Mouse (Mus musculus) c-Kit-positive CD71-positive TER-119-positive erythroid progenitor cells, embryonic 14.5 days (primary cell): ENCODE measurements around the gene Ist1.

ENCODE experiments used
- DNase-seq: peaks from one replicate; pipeline ENCODE4 v3.0.0-alpha.2; 2013; ENCODE audit warnings: low spot score

Gene Ist1

DNA sequence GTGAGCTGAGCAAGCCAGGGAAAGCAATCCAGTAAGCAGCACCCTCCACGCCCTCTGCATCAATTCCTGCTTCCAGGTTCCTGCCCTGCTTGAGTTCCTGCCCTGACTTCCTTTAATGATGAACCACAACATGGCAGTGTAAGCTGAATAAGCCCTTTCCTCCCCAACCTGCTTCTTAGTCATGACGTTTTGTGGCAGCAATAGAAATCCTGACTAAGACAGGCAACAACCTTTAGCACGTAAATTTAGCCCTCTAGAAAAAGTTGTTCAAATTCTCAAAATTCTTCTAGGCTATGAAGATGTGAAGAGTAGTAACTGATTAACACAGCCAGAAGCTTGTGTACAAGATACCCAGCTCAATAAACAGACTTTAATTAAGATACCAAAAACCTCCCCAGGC is 11.5 kb downstream of the Ist1 start:
- no peak for DNase-seq

DNA sequence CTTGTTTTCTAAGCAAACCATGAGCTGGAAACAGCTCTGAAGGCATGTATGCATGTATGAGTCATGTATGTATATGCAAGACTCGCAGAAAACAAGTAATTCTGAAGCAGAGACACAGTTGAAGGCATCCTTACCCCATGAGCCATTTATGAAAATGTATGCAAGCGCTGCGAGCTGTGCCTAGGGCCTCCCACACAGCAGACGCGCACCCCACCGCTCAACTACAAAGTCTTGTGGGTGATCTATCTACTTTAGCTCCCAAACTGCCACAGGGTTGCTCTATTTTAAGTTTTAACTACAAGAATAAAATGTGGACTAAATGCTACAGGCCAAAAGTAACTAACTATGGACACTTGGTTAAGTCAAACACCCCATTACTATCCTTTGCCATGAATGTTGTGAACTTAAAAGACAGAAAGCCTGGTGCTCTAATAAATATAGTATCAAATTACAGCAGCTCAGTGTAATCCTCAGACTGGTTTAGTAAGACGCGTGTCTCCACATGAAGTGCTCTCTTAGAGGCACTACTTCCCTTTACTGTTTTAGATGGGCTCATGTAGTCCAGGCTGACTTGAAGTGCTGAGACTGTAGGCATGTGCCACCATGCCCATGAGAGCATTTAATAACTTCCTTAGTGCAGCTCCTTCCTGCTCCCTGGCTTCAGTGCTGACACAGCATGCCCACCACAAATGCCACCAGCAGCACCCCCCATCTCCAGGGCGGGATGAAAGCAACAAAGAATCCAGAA is 17.0 kb downstream of the Ist1 start:
- DNase-seq = no peak

DNA sequence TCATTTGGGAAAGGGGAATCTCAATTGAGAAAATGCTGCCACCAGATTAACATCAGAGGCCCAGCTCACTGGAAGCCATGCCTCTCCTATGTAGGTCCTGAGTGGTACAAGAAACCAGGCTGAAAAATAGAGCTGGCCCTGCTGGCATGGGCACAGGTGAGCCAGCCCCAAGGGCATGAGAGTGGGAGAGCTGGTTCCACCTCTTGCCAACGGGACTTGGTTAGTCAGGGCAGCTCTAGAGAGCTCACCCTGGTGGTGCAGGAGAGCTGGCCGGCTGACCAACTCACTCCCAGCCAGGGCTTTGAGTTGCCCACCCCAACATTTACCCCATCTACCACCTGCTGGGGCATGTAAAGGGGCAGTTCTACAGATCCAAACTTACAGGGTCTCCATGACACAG is 19.5 kb downstream of the Ist1 start:
- no peak for DNase-seq

DNA sequence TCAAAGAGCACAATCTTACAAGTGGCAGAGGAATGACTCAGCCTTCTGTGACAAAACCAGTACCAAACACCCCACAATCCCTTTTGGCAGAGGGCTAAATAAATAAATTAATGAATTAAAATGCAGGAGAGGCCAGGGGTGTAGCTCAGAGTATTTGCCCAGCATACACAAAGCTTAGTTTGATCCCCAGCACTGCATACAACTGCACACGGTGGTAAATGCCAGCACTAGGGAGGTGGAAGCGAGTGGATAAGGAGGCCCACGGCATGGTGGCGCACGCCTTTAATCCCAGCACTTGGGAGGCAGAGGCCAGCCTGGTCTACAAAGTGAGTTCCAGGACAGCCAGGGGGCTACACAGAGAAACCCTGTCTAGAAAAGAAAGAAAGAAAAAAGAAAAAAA is 20.4 kb downstream of the Ist1 start:
- DNase-seq = no peak

DNA sequence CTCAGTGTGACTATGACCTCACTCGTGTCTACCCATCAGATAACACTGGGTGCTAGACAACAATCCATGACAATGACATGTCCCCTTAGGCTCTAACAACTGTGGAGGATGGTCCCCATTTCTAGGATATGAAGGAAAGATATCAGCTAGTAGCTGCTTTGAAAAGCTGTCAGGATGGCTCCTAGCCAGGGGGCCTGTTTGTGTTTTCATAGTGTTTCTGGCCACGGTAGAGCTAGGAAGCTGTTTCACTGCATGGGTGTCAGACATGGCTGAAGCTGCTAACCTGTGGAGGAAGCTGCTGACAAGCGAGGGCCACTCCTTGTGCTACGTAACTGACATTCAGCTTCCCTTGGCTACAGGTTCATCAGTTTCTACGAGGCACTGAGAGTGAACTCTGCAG is 26.4 kb downstream of the Ist1 start:
- no peak for DNase-seq

DNA sequence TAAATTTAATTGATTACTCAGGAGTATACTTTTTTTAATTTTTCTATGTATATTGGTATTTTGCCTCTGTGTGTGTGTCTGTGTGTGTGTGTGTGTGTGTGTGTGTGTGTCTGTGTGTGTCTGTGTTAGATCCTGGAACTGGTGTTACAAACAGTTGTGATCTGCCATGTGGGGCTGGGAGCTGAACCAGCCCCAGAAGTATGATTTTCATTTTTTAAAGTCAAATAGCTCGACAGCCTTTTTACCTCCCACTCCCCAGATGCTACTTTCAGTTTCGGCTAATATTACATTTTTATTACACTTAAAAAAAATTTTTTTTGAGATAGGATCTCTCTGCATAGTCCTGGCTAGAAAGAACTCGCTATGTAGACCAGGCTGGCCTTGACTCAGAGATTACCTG is 30.7 kb downstream of the Ist1 start:
- no peak for DNase-seq

DNA sequence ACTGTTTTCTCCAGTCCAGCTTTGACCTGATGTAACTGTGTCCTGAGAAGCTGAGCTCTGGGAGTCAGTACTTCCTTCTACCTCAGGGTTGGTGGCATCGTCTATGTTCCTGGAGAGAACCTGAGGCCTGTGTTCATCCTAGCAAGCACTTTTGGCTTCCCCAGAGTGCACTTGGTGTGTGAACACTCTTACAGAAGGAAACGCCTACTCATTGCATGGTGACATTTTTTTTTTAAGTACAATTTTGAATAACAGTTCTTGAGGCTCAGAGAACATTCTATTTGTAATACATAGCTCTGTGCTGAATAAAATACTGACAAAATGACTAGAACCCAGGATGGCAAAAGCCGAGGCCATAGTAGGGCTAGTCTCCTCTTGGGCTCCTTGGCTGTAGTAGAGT is 36.2 kb downstream of the Ist1 start:
- no peak for DNase-seq

DNA sequence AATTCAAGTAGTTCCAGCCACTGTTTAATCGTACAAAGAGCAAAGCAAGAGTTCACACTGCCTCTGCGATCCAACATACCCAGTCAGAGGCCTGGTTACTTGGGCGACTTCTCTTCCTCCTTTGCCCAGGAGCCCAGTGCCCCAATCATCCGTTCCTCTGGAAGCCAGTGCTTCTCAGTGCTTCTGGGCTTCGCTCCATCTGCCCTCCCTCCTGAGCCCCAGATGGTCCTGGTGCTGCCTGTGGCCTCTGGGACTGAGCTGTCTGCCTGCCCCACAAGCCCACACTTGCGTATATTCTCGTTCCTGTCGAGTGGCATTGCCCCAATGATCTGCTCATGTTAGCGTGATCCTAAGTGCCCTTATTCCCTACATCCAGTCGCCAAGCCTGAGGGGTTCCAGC is 42.3 kb downstream of the Ist1 start:
- no peak for DNase-seq

DNA sequence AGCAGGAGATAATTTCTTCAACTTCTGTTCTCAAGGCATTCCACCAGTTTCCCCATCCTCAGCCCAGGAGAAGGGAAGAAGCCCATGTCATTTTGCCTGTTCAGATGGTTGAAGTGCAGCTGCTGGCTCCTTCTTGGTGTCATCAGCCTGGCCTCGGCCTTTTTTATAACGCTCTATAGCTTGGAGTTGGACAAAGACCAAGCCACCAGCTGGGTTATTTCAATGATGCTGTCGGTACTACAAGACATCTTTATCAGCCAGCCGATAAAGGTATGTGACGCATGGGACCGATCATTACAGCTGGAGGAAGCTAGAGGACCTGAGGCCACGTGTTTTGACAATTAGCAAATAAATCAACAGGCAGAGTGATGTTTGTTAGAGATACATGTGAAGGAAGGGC is 44.6 kb downstream of the Ist1 start:
- no peak for DNase-seq

DNA sequence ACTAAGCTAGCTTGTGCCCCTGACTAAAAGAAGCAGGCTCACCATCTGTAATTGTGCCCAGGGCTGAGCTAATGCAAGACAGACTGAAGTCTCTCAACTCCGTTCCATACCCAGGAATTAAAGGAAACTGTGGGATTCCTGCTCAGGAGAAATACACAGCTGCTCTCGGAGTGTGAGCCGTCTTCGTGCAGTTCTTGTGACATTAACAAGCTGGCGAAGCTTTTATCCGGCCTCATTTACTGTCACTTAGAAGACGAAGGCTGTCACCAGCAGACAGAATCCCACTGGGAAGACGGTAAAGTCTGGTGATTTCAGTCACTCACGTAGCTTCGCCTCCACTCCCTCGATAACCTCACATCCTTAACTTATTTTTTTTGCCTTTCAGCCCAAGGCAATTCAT is 45.7 kb downstream of the Ist1 start:
- DNase-seq = no peak

DNA sequence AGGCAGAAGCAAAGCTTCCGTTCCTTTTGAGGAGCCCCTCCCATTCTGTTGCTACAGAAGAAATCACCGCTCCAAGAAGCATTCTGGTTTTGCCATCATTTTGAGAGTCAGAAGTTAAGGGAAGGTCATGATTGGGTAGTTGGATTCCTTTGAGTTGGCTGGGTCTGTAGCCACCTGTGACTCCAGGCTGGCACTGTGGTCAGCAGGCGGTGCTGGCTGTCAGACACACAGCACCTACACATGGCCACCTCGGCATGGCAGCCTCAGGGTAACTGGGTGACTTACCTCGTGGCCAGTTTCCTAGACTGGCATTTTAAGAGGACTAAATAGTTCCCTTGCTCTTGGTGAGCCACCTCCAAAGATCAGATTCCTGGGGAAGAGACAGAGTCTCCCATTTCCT is 51.8 kb downstream of the Ist1 start:
- no peak for DNase-seq

DNA sequence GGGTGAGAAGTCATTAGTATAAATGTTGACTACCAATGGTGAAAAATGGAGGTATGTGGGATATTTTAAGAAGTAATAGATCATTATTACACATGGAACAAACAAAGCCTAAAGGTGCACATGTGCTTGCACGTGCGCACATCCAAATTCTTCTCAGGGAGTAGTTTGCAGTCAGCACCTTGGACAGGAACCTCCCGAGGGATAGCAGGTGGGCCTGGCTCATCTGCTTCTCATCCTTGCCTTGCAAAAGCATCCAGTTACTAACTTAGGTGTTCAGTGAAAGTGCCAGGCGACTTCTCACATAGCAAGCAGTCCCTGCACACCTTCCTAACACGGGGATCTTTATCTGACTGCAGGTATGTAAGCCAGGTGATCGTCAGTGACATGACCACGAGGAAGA is 52.6 kb downstream of the Ist1 start:
- DNase-seq = no peak

DNA sequence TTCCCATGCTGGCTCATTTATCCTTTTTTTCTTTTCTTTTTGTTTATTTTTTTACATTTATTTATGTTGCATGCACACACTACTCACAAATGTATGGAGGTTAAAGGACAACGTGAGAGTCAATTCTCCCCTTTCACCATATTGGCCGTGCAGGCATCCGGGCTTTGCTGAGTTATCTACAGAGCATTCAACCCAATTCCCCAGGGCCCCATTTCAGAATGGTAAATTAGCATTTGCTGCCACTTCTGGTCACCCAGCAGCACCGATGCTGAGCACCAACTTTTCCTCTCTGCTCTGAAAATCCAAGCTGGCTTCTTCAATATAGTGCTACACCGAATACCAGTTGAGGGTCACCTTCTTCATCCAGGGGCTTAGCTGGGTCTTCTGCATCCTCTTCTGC is 54.2 kb downstream of the Ist1 start:
- DNase-seq = no peak

DNA sequence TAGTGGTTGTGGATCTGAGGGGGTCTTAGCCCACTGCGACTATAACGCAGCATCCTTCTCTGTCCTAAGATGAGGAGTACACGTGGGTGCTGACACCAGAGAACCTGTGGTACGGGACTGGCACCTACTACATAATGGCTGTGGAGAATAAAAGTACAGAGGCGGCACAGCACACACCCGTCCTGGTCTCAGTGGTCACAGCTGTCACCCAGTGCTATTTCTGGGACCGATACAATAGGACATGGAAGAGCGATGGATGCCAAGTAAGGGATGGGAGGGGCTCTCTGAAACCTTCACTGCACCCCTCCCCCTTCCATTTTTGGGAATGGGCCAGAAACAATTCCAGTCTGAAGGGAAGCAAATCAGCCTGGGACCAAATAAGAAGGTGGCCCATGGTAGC is 57.9 kb downstream of the Ist1 start:
- DNase-seq = no peak

DNA sequence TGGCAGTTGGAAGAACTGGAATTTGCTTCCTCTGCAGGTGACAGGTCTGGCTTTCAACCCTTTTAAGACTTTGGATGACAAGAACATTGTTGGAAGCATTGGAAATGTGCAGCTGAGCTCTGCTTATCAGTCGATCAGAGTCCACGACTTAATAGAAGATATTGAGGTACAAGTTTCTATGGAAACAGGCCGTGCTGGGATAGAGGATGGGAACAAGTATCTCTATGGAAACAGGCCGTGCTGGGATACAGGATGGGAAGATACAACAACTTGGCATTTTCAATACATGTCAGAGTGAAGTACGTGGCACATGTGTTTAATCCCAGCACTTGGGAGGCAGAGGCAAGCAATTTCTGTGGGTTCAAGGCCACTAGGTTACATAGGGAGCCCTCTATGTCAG is 60.6 kb downstream of the Ist1 start:
- no peak for DNase-seq

DNA sequence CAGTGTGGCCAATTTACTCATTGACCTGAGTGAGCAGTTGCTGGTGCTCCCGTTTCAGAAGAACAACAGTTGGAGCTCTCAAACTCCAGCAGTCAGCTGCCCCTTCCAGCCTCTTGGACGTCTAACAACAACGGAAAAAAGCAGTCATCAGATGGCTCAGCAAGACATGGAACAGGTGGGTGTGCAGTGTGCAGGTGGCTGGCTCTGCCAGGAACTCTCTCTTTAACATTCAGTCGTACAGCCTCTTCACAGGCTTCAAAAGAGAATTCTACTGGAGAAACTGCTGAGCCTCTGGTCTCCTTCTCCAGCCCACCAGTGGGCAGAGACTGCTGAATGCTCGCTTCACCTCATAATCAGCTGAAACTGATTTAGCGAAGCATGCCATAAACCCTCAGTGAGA is 64.4 kb downstream of the Ist1 start:
- no peak for DNase-seq
